Mouse (Mus musculus) hindbrain, embryonic 16.5 days (tissue): ENCODE data around the gene Marc2. TPM values are rescaled to one million over a fixed set of nuclear protein-coding genes. Genes with fewer than 3 reads are reported as not detected.

Source experiments
- ATAC-seq: fragments of 200-750 bp; cut with Nextera tagmentation; 2 replicates; pipeline ENCODE4 v1.8.0; 2017; ENCODE audit warnings: moderate TSS enrichment, moderate library complexity
- H3K27ac ChIP-seq: fragments of 300-500 bp; sonication (generic); 2 replicates; pipeline ENCODE4 v1.5.1; 2014; ENCODE audit warnings: low read depth, mild to moderate bottlenecking, control low read depth, low read length, moderate library complexity
- H3K27me3 ChIP-seq: fragments of 300-500 bp; sonication (generic); replicated peaks from 2 replicates; pipeline ENCODE4 v1.6.1; 2014; ENCODE audit warnings: low read length; ENCODE audit not compliant: control insufficient read depth, insufficient read depth
- H3K36me3 ChIP-seq: fragments of 300-500 bp; sonication (generic); 2 replicates; pipeline ENCODE4 v1.6.1; 2014; ENCODE audit warnings: mild to moderate bottlenecking, low read length, moderate library complexity, mixed read lengths; ENCODE audit not compliant: control insufficient read depth, insufficient read depth
- H3K4me1 ChIP-seq: fragments of 300-500 bp; sonication (generic); 2 replicates; pipeline ENCODE4 v1.6.1; 2014; ENCODE audit warnings: low read depth, low read length; ENCODE audit not compliant: control insufficient read depth, insufficient read depth
- H3K4me2 ChIP-seq: fragments of 300-500 bp; sonication (generic); 2 replicates; pipeline ENCODE4 v1.6.1; 2014; ENCODE audit warnings: mild to moderate bottlenecking, low read length, control low read depth, moderate library complexity
- H3K4me3 ChIP-seq: fragments of 300-500 bp; sonication (generic); 2 replicates; pipeline ENCODE4 v1.5.1; 2014; ENCODE audit warnings: mild to moderate bottlenecking, low read length, control low read depth, moderate library complexity
- H3K9ac ChIP-seq: fragments of 300-500 bp; sonication (generic); 2 replicates; pipeline ENCODE4 v1.6.1; 2014; ENCODE audit warnings: low read depth, mild to moderate bottlenecking, control low read depth, low read length, moderate library complexity
- H3K9me3 ChIP-seq: fragments of 300-500 bp; sonication (generic); 2 replicates; pipeline ENCODE4 v1.6.1; 2014; ENCODE audit warnings: mild to moderate bottlenecking, low read length, moderate library complexity; ENCODE audit not compliant: control insufficient read depth
- WGBS: fragments of 180-500 bp; shearing (Covaris S2); extraction: QIAGEN DNeasy Blood & Tissue Kit; methylation state at CpG from one replicate; pipeline ENCODE4 v1.1.7; 2014; 5-methylcytosine and 5-hydroxymethylcytosine counted together
- polyA plus RNA-seq: library from polyadenylated mRNA; unstranded; fragments of >200 nt; fragmentation: Nextera tagmentation; extraction: Ambion mirVana; gene quantifications from 2 replicates; pipeline ENCODE4 v1.2.1, GENCODE M21; 2015

The Marc2 gene
- polyA plus RNA-seq, 1 experiment from 2014 or later = 129 TPM

- no peak overlapping the region for H3K9ac ChIP-seq
- WGBS = 65% methylated on average over 7 of the region's 7 CpGs
- H3K27ac ChIP-seq = no peak overlapping the region
- no peak overlapping the region for H3K4me2 ChIP-seq
- peaks cover 7% of the 10 kb centered on the region; the same call in 1 of the 2 replicates for H3K27me3 ChIP-seq
- no peaks in the 10 kb centered on the region for H3K36me3 ChIP-seq
- peaks cover 9% of the 10 kb centered on the region for H3K4me1 ChIP-seq
- no peaks in the 10 kb centered on the region for H3K9me3 ChIP-seq
- no peak for ATAC-seq
- H3K4me3 ChIP-seq = no peak overlapping the region
Observed at GRCm38 (mm10) chr1:184807123-184807522, 39.1 kb downstream of the Marc2 start.

- WGBS = 91% methylated on average over 4 of the region's 4 CpGs
- Histone ChIP-seq H3K9ac (no peak overlapping the region), H3K4me3 (no peak overlapping the region), H3K4me2 (no peak overlapping the region), H3K9me3 (no peaks in the 10 kb centered on the region), H3K4me1 (peaks cover 4% of the 10 kb centered on the region), H3K27ac (no peak overlapping the region), H3K27me3 (peaks cover 5% of the 10 kb centered on the region; the same call in 1 of the 2 replicates), H3K36me3 (no peaks in the 10 kb centered on the region)
- no peak for ATAC-seq
Observed at GRCm38 (mm10) chr1:184805749-184806148, 40.5 kb downstream of the Marc2 start.

- H3K9me3 ChIP-seq = no peaks in the 10 kb centered on the region
- no peak overlapping the region for H3K27ac ChIP-seq
- peak overlapping the region; percentile 14 for H3K4me2 ChIP-seq
- H3K27me3 ChIP-seq = peaks cover 3% of the 10 kb centered on the region; the same call in 1 of the 2 replicates
- no peak overlapping the region for H3K4me3 ChIP-seq
- peaks cover 4% of the 10 kb centered on the region; the same call in 1 of the 2 replicates for H3K4me1 ChIP-seq
- 21% methylated on average over 27 of the region's 27 CpGs for WGBS
- ATAC-seq = no peak
- no peaks in the 10 kb centered on the region for H3K36me3 ChIP-seq
- H3K9ac ChIP-seq = peak overlapping the region; percentile 22; the same call in 1 of the 2 replicates
Observed at GRCm38 (mm10) chr1:184793163-184793876, 52.9 kb downstream of the Marc2 start.

GRCm38 (mm10) chr1:184791109-184791508 is 55.1 kb downstream of the Marc2 start:
- no peak overlapping the region for H3K27ac ChIP-seq
- H3K4me3 ChIP-seq = no peak overlapping the region
- H3K4me1 ChIP-seq = peaks cover 4% of the 10 kb centered on the region; the same call in 1 of the 2 replicates
- no peaks in the 10 kb centered on the region for H3K36me3 ChIP-seq
- no peaks in the 10 kb centered on the region for H3K9me3 ChIP-seq
- H3K4me2 ChIP-seq = no peak overlapping the region
- ATAC-seq = no peak
- WGBS = 11% methylated on average over 2 of the region's 2 CpGs
- H3K27me3 ChIP-seq = peaks cover 3% of the 10 kb centered on the region; the same call in 1 of the 2 replicates
- H3K9ac ChIP-seq = no peak overlapping the region

- no peak for ATAC-seq
- peaks cover 3% of the 10 kb centered on the region; the same call in 1 of the 2 replicates for H3K27me3 ChIP-seq
- no peak overlapping the region for H3K27ac ChIP-seq
- H3K4me1 ChIP-seq = no peaks in the 10 kb centered on the region
- no peaks in the 10 kb centered on the region for H3K36me3 ChIP-seq
- H3K9me3 ChIP-seq = no peaks in the 10 kb centered on the region
- no peak overlapping the region for H3K9ac ChIP-seq
- H3K4me3 ChIP-seq = no peak overlapping the region
- 75% methylated on average over 13 of the region's 13 CpGs for WGBS
- H3K4me2 ChIP-seq = no peak overlapping the region
Observed at GRCm38 (mm10) chr1:184786376-184787151, 59.7 kb downstream of the Marc2 start.

GRCm38 (mm10) chr1:184783641-184784040 is 62.6 kb downstream of the Marc2 start:
- Histone ChIP-seq H3K9me3 (no peaks in the 10 kb centered on the region), H3K27ac (no peak overlapping the region), H3K4me2 (no peak overlapping the region), H3K4me1 (no peaks in the 10 kb centered on the region), H3K27me3 (no peaks in the 10 kb centered on the region), H3K9ac (no peak overlapping the region), H3K36me3 (no peaks in the 10 kb centered on the region), H3K4me3 (no peak overlapping the region)
- 80% methylated on average over 4 of the region's 4 CpGs for WGBS
- no peak for ATAC-seq

- Histone ChIP-seq H3K4me2 (no peak overlapping the region), H3K9ac (no peak overlapping the region), H3K27me3 (no peaks in the 10 kb centered on the region), H3K36me3 (no peaks in the 10 kb centered on the region), H3K27ac (no peak overlapping the region), H3K9me3 (no peaks in the 10 kb centered on the region), H3K4me1 (no peaks in the 10 kb centered on the region), H3K4me3 (no peak overlapping the region)
- WGBS = 80% methylated on average over 14 of the region's 14 CpGs
- no peak for ATAC-seq
Observed at GRCm38 (mm10) chr1:184782161-184782513, 64.1 kb downstream of the Marc2 start.

- no peaks in the 10 kb centered on the region for H3K27me3 ChIP-seq
- H3K27ac ChIP-seq = no peak overlapping the region
- no peak overlapping the region for H3K9ac ChIP-seq
- no peaks in the 10 kb centered on the region for H3K36me3 ChIP-seq
- H3K4me2 ChIP-seq = no peak overlapping the region
- no peaks in the 10 kb centered on the region for H3K9me3 ChIP-seq
- no peak for ATAC-seq
- 85% methylated on average over 10 of the region's 10 CpGs for WGBS
- no peak overlapping the region for H3K4me3 ChIP-seq
- H3K4me1 ChIP-seq = no peaks in the 10 kb centered on the region
Observed at GRCm38 (mm10) chr1:184781286-184782160, 64.7 kb downstream of the Marc2 start.
